Mouse (Mus musculus) forebrain, embryonic 15.5 days (tissue): ENCODE data around the gene Zfp524. TPM values are rescaled to one million over a fixed set of nuclear protein-coding genes. Genes with fewer than 3 reads are reported as not detected.
A peak's percentile ranks its signal among the peaks of the same experiment; 100 is the strongest.

ENCODE experiments used
- ATAC-seq: fragments of 200-750 bp; cut with Nextera tagmentation; replicated peaks from 2 replicates; pipeline ENCODE4 v1.8.0; 2017; ENCODE audit warnings: mild to moderate bottlenecking, moderate TSS enrichment, moderate library complexity
- H3K27ac ChIP-seq: fragments of 300-500 bp; sonication (generic); replicated peaks from 2 replicates; pipeline ENCODE4 v1.5.1; 2015; ENCODE audit warnings: mild to moderate bottlenecking, inconsistent platforms
- H3K27me3 ChIP-seq: fragments of 300-500 bp; sonication (generic); 2 replicates; pipeline ENCODE4 v1.6.1; 2015; ENCODE audit warnings: inconsistent platforms
- H3K36me3 ChIP-seq: fragments of 300-500 bp; sonication (generic); 2 replicates; pipeline ENCODE4 v1.6.1; 2015; ENCODE audit warnings: mild to moderate bottlenecking, inconsistent platforms
- H3K4me1 ChIP-seq: fragments of 300-500 bp; sonication (generic); 2 replicates; pipeline ENCODE4 v1.6.1; 2015; ENCODE audit warnings: inconsistent platforms
- H3K4me2 ChIP-seq: fragments of 300-500 bp; sonication (generic); replicated peaks from 2 replicates; pipeline ENCODE4 v1.6.1; 2015; ENCODE audit warnings: mild to moderate bottlenecking, inconsistent platforms
- H3K4me3 ChIP-seq: fragments of 300-500 bp; sonication (generic); 2 replicates; pipeline ENCODE4 v1.5.1; 2015; ENCODE audit warnings: mild to moderate bottlenecking, inconsistent platforms
- H3K9ac ChIP-seq: fragments of 300-500 bp; sonication (generic); replicated peaks from 2 replicates; pipeline ENCODE4 v1.6.1; 2015; ENCODE audit warnings: mild to moderate bottlenecking, inconsistent platforms
- H3K9me3 ChIP-seq: fragments of 300-500 bp; sonication (generic); 2 replicates; pipeline ENCODE4 v1.6.1; 2016; ENCODE audit warnings: inconsistent platforms
- WGBS: fragments of 180-500 bp; shearing (Covaris S2); methylation state at CpG from one replicate; pipeline ENCODE4 v1.1.7; 2015; ENCODE audit warnings: mixed read lengths; 5-methylcytosine and 5-hydroxymethylcytosine counted together
- polyA plus RNA-seq: library from polyadenylated mRNA; unstranded; fragments of >200 nt; fragmentation: Nextera tagmentation; extraction: Ambion mirVana; gene quantifications from 2 replicates; pipeline ENCODE4 v1.2.1, GENCODE M21; 2015

Zfp524 gene
- polyA plus RNA-seq = 11.6 and 12.5 TPM in 2 replicates

DNA sequence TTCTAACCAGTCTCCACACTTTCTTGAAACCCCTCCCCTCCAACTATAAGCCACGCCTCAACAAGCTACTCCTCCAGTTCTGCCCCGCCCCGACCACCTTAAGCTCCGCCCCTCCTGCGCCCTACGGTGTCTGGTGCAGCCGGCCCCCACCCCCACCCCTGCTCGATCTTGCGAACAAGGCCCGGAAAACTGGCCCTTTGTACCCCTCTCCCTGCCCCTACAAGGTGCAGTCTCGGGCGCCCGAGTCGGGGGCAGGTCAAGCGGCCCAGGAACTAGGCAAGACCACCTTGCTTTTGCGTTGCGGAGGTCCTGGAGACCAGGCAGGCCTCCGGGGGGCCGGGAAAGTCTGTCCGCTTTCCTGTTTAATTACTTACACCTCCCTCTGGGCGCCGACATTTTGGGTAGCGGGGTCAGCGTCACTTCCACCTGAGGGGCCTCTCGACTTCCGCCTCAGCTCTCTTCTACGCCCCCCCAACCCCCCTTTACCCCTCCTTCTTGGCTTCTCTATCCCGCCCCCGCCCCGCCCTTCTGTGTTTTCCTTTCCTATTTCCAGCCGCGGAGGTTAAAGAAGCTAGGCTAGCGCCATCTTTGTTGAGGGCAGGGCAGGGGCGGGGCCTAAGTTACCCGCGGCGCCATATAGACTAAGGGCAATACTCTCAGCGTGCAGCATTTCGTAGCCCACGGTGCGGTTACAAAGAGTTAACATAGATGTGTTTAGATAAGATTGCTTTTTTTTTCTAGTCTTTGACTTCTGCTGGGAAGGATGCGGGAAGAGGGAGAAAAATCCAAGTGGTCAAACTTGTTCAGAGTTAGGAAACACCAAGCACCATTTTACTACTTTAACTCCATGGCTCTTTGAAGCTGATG is at the start of gene Zfp524, which contains the start of gene Fiz1:
Gene Zfp524, plus strand, starts transcription at position 165 of the 867 bp plus-strand sequence.
Gene Fiz1, minus strand, starts transcription at position 447 of the 867 bp plus-strand sequence.
- Histone ChIP-seq H3K27ac (peak within 1 kb of the TSS; percentile 99), H3K36me3 (peaks cover 31% of the 10 kb centered on the region), H3K4me2 (peak within 1 kb of the TSS; percentile 61), H3K27me3 (no peaks in the 10 kb centered on the region), H3K9me3 (no peaks in the 10 kb centered on the region), H3K4me1 (peaks cover 19% of the 10 kb centered on the region), H3K4me3 (peak within 1 kb of the TSS; percentile 89), H3K9ac (peak within 1 kb of the TSS; percentile 82)
- ATAC-seq = peak; percentile 86
- under 1% methylated on average over 42 of the region's 42 CpGs for WGBS

DNA sequence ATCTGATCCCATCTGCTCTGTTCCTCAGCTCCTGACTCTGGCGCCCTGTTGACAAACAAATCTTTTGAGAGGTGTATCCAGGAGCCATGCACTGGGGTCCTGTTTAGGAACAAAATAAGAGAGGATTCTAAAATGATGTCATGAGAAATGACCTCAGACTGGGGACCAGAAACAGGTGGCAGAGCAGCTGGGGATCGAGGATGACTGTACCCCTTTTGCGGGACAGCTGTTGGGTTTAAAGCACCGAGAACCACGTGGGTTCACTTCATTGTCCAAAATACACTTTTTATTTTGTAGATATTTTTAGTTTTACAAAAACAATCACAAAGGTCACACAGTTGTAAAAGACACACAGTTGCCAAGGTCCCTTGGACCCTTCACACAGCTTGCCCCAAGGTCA is 49.2 kb upstream of the Zfp524 start:
- Histone ChIP-seq H3K27me3 (no peaks in the 10 kb centered on the region), H3K27ac (no peak overlapping the region), H3K36me3 (no peaks in the 10 kb centered on the region), H3K4me2 (no peak overlapping the region), H3K9ac (no peak overlapping the region), H3K9me3 (no peaks in the 10 kb centered on the region), H3K4me3 (no peak overlapping the region), H3K4me1 (no peaks in the 10 kb centered on the region)
- 88% methylated on average over 5 of the region's 5 CpGs for WGBS
- no peak for ATAC-seq

GRCm38 (mm10) chr7:4971068-4971467 is 43.1 kb upstream of the Zfp524 start, which contains the start of gene Sbk3:
Sbk3 (minus strand) TSS chr7:4971168.
- no peak within 1 kb of the TSS for H3K4me2 ChIP-seq
- H3K27ac ChIP-seq = no peak within 1 kb of the TSS
- no peaks in the 10 kb centered on the region for H3K9me3 ChIP-seq
- H3K36me3 ChIP-seq = no peaks in the 10 kb centered on the region
- no peaks in the 10 kb centered on the region for H3K27me3 ChIP-seq
- no peaks in the 10 kb centered on the region for H3K4me1 ChIP-seq
- WGBS = 40% methylated on average over 6 of the region's 6 CpGs
- H3K4me3 ChIP-seq = no peak within 1 kb of the TSS
- H3K9ac ChIP-seq = no peak within 1 kb of the TSS
- ATAC-seq = no peak

DNA sequence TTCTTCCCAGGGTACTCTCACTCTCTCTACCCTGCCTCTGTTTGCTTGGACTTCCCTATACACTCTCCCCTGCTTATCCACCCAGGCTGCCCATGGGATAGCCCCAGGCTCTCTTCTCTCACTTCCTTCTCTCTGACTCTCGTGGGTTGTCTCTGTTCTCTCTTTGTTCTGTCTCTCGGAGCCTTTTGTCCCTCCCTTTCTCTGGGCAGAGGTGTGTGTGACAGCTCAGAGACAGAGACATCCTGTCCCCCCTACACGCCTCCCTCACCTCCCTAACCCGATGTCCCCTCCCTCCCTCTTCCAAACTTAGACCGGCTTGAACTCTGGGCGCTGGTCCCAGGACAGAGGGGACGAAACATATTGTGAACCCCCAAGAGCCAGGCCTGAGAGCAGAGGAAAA is 42.5 kb upstream of the Zfp524 start:
- no peak for ATAC-seq
- Histone ChIP-seq H3K4me2 (no peak overlapping the region), H3K4me3 (no peak overlapping the region), H3K4me1 (no peaks in the 10 kb centered on the region), H3K27me3 (no peaks in the 10 kb centered on the region), H3K9me3 (no peaks in the 10 kb centered on the region), H3K9ac (no peak overlapping the region), H3K36me3 (no peaks in the 10 kb centered on the region), H3K27ac (no peak overlapping the region)
- WGBS = 28% methylated on average over 7 of the region's 7 CpGs

GRCm38 (mm10) chr7:4972321-4973047 is 41.7 kb upstream of the Zfp524 start:
- no peaks in the 10 kb centered on the region for H3K36me3 ChIP-seq
- H3K9ac ChIP-seq = no peak overlapping the region
- no peaks in the 10 kb centered on the region for H3K9me3 ChIP-seq
- whole genome bisulfite sequencing = 84% methylated on average over 18 of the region's 18 CpGs
- H3K4me2 ChIP-seq = no peak overlapping the region
- no peak overlapping the region for H3K27ac ChIP-seq
- no peaks in the 10 kb centered on the region for H3K27me3 ChIP-seq
- H3K4me3 ChIP-seq = no peak overlapping the region
- no peaks in the 10 kb centered on the region for H3K4me1 ChIP-seq
- ATAC-seq = no peak

- H3K36me3 ChIP-seq = no peaks in the 10 kb centered on the region
- ATAC-seq = no peak
- no peak overlapping the region for H3K4me2 ChIP-seq
- H3K9ac ChIP-seq = no peak overlapping the region
- no peak overlapping the region for H3K27ac ChIP-seq
- H3K4me1 ChIP-seq = no peaks in the 10 kb centered on the region
- H3K27me3 ChIP-seq = no peaks in the 10 kb centered on the region
- 71% methylated on average over 4 of the region's 4 CpGs for WGBS
- no peak overlapping the region for H3K4me3 ChIP-seq
- H3K9me3 ChIP-seq = no peaks in the 10 kb centered on the region
Measured at GRCm38 (mm10) chr7:4975455-4975854, 38.8 kb upstream of the Zfp524 start.

- ATAC-seq = no peak
- H3K27me3 ChIP-seq = no peaks in the 10 kb centered on the region
- no peaks in the 10 kb centered on the region for H3K4me1 ChIP-seq
- H3K9me3 ChIP-seq = no peaks in the 10 kb centered on the region
- H3K27ac ChIP-seq = no peak overlapping the region
- no peak overlapping the region for H3K4me2 ChIP-seq
- no peak overlapping the region for H3K9ac ChIP-seq
- no peak overlapping the region for H3K4me3 ChIP-seq
- no peaks in the 10 kb centered on the region for H3K36me3 ChIP-seq
- 90% methylated on average over 7 of the region's 7 CpGs for WGBS
Measured at GRCm38 (mm10) chr7:4976832-4977231, 37.4 kb upstream of the Zfp524 start.

DNA sequence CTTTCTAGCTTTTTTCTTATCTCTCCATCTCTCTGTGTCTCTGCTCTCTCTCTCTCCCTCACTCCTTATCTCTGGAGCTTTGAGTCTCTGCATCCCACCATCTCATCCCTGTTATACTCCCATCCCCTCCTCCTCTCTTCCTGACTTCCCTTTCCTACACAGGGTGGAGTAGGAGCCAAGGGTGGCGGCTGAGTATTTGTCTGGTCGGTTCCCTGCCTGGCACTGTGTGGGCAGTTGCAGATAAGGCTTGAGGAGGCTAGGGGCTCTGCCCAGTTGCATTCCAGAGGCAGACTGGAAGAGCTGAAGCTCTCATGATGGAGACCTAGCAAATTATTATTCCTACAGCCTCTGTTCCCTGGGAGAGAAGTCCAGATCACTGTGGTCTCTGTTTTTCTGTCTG is 26.0 kb upstream of the Zfp524 start:
- WGBS = 74% methylated on average over 2 of the region's 2 CpGs
- Histone ChIP-seq H3K27me3 (no peaks in the 10 kb centered on the region), H3K27ac (no peak overlapping the region), H3K36me3 (peaks cover 18% of the 10 kb centered on the region), H3K9me3 (no peaks in the 10 kb centered on the region), H3K4me2 (no peak overlapping the region), H3K4me3 (no peak overlapping the region), H3K9ac (no peak overlapping the region), H3K4me1 (peaks cover 5% of the 10 kb centered on the region; the same call in 1 of the 2 replicates)
- ATAC-seq = no peak

GRCm38 (mm10) chr7:4993347-4993998 is 20.7 kb upstream of the Zfp524 start:
- Histone ChIP-seq H3K9ac (0 out of 2 replicates have a peak overlapping the region, but pooled peaks have one; percentile 4), H3K27me3 (no peaks in the 10 kb centered on the region), H3K4me1 (peaks cover 34% of the 10 kb centered on the region), H3K27ac (no peak overlapping the region), H3K36me3 (peaks cover 33% of the 10 kb centered on the region), H3K4me2 (peak overlapping the region; percentile 85), H3K4me3 (peak overlapping the region; percentile 72), H3K9me3 (no peaks in the 10 kb centered on the region)
- no peak for ATAC-seq
- WGBS = 45% methylated on average over 55 of the region's 55 CpGs

- Histone ChIP-seq H3K9ac (peak overlapping the region; percentile 88; the same call in 1 of the 2 replicates), H3K27ac (no peak overlapping the region), H3K36me3 (peaks cover 33% of the 10 kb centered on the region), H3K27me3 (no peaks in the 10 kb centered on the region), H3K9me3 (no peaks in the 10 kb centered on the region), H3K4me3 (peak overlapping the region; percentile 72), H3K4me2 (peak overlapping the region; percentile 85), H3K4me1 (peaks cover 34% of the 10 kb centered on the region)
- ATAC-seq = no peak
- 57% methylated on average over 59 of the region's 59 CpGs for WGBS
Measured at GRCm38 (mm10) chr7:4993999-4994788, 20.0 kb upstream of the Zfp524 start.

- peak overlapping the region; percentile 72 for H3K4me3 ChIP-seq
- H3K36me3 ChIP-seq = peaks cover 33% of the 10 kb centered on the region
- no peaks in the 10 kb centered on the region for H3K9me3 ChIP-seq
- H3K27me3 ChIP-seq = no peaks in the 10 kb centered on the region
- ATAC-seq = peak; percentile 17
- peak overlapping the region; percentile 88 for H3K9ac ChIP-seq
- H3K27ac ChIP-seq = peak overlapping the region; percentile 72
- peak overlapping the region; percentile 85 for H3K4me2 ChIP-seq
- peaks cover 34% of the 10 kb centered on the region for H3K4me1 ChIP-seq
- WGBS = 6% methylated on average over 19 of the region's 19 CpGs
Measured at GRCm38 (mm10) chr7:4995268-4996002, 18.8 kb upstream of the Zfp524 start.
